Mouse (Mus musculus) liver, adult 2 months (tissue): ENCODE data around the gene St8sia2. TPM values are rescaled to one million over a fixed set of nuclear protein-coding genes. Genes with fewer than 3 reads are reported as not detected.

Experiments used
- DNase-seq: peaks from one replicate; pipeline ENCODE4 v3.0.0-alpha.2; 2011; ENCODE audit warnings: low read depth, low spot score; ENCODE audit errors: extremely low read depth
- H3K27ac ChIP-seq: fragments of 200-500 bp; replicated peaks from 2 replicates; pipeline ENCODE4 v1.5.1; 2012; ENCODE audit warnings: low read depth, mild to moderate bottlenecking, control low read depth, inconsistent platforms, low read length; ENCODE audit not compliant: insufficient read depth
- H3K27me3 ChIP-seq: fragments of 200-500 bp; 2 replicates; pipeline ENCODE4 v1.6.1; 2012; ENCODE audit warnings: mild to moderate bottlenecking, moderate library complexity, low read length, inconsistent platforms; ENCODE audit not compliant: control insufficient read depth, insufficient read depth
- H3K36me3 ChIP-seq: fragments of 200-500 bp; 2 replicates; pipeline ENCODE4 v1.6.1; 2012; ENCODE audit warnings: low read length, inconsistent platforms; ENCODE audit not compliant: control insufficient read depth, insufficient read depth
- H3K4me1 ChIP-seq: fragments of 200-500 bp; 2 replicates; pipeline ENCODE4 v1.6.1; 2011; ENCODE audit warnings: low read length; ENCODE audit not compliant: control insufficient read depth, insufficient read depth
- H3K4me3 ChIP-seq: fragments of 200-500 bp; 2 replicates; pipeline ENCODE4 v1.5.1; 2011; ENCODE audit warnings: low read depth, mild to moderate bottlenecking, control low read depth, low read length, moderate library complexity; ENCODE audit not compliant: insufficient read depth
- H3K79me2 ChIP-seq: fragments of 200-500 bp; 2 replicates; pipeline ENCODE4 v1.6.1; 2012; ENCODE audit warnings: inconsistent platforms, mild to moderate bottlenecking, low read length, moderate library complexity; ENCODE audit not compliant: control insufficient read depth, insufficient read depth
- H3K9ac ChIP-seq: fragments of 200-500 bp; 2 replicates; pipeline ENCODE4 v1.6.1; 2012; ENCODE audit warnings: low read depth, mild to moderate bottlenecking, control low read depth, inconsistent platforms, low read length
- CTCF ChIP-seq: fragments of 200-500 bp; IDR thresholded peaks from 2 replicates; pipeline ENCODE4 v1.5.1; 2011; ENCODE audit warnings: low read depth, low read length, control low read depth
- POLR2A ChIP-seq: fragments of 200-500 bp; IDR thresholded peaks from 2 replicates; pipeline ENCODE4 v1.6.1; 2011; ENCODE audit warnings: low read length, control low read depth; ENCODE audit not compliant: insufficient read depth; ENCODE audit errors: extremely low read depth
- WGBS: fragments of 180-500 bp; shearing (Covaris S2); methylation state at CpG from one replicate; pipeline ENCODE4 v1.1.7; 2018; 5-methylcytosine and 5-hydroxymethylcytosine counted together
- polyA plus RNA-seq: library from polyadenylated mRNA; depleted of rRNA; stranded (reverse); fragments of >200 nt; gene quantifications from 2 replicates; pipeline ENCODE4 v1.2.3, GENCODE M21; 2012
- total RNA-seq: library from RNA; depleted of rRNA; stranded (reverse); fragments of >200 nt; gene quantifications from 2 replicates; pipeline ENCODE4 v1.2.3, GENCODE M21; 2014

The St8sia2 gene
- total and polyA plus RNA-seq, 2 experiments = 0.02 TPM; not detected in 1

DNA sequence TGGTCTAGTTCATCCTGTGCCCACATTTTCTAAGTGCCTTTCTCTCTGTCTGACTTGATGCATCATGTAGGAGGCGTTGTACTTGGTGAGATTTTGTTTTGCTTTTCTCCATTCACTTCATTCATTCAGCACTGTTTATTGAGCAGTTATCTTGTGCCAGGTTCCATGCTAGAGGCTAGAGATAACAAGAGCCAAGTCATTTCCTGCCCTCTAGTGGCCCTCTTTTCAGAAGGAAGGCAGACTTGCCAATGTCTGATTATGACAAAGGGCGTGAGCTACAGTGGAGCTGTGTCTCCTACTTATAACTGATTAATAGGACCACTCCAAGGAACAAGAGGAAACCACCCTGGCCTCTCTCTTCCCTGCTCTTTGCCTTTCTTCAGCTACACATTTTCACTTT, 3.1 kb upstream of the St8sia2 start:
- Histone ChIP-seq H3K27me3 (peaks cover 13% of the 10 kb centered on the region; the same call in 1 of the 2 replicates), H3K9ac (no peak overlapping the region), H3K79me2 (no peaks in the 10 kb centered on the region), H3K4me1 (no peaks in the 10 kb centered on the region), H3K36me3 (no peaks in the 10 kb centered on the region), H3K27ac (no peak overlapping the region), H3K4me3 (no peak overlapping the region)
- DNase-seq = no peak
- 64% methylated on average over 2 of the region's 2 CpGs for WGBS
- TF ChIP-seq POLR2A (no peak), CTCF (no peak)

DNA sequence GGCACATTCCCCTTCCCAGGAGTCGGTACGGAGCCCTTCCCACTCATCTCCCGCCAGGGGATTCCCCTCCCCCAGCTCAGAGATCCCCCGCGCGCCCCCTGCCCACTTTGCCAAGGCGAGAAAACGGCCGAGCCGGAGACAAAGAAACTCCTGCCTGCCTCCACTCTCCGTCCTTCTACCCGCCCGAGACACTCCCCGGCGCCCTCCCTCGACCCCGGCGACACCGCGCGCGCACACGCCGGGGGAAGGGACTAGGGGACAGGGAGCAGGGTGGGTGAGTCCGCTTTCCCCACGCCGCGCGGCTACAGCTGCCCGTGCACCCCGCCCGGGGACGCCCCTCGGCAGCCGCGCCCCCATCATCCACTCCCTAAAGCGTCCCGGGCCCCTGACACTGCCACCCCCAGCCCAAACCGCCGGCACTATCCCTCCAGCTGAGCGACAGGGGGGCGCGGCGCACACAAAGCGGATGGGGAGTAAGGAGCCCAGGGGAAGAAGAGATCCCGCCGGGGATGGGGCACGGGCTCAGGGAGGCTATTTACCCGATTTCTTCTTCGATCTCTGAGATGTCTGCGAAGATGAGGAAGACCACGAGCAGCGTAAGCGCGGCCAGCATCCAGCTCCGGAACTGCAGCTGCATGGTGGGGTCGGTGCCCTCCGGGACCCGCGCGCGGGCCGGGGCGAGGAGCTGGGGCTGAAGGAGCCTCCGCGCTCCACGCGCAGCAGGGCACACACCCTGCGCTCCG, 461 bp downstream of the St8sia2 start:
- Histone ChIP-seq H3K4me1 (no peaks in the 10 kb centered on the region), H3K27me3 (peaks cover 13% of the 10 kb centered on the region; the same call in 1 of the 2 replicates), H3K4me3 (peak overlapping the region; percentile 51; the same call in 1 of the 2 replicates), H3K36me3 (no peaks in the 10 kb centered on the region), H3K9ac (peak overlapping the region; percentile 58; the same call in 1 of the 2 replicates), H3K27ac (no peak overlapping the region), H3K79me2 (no peaks in the 10 kb centered on the region)
- 2% methylated on average over 65 of the region's 70 CpGs for WGBS
- no peak for DNase-seq
- TF ChIP-seq POLR2A (no peak), CTCF (no peak)

DNA sequence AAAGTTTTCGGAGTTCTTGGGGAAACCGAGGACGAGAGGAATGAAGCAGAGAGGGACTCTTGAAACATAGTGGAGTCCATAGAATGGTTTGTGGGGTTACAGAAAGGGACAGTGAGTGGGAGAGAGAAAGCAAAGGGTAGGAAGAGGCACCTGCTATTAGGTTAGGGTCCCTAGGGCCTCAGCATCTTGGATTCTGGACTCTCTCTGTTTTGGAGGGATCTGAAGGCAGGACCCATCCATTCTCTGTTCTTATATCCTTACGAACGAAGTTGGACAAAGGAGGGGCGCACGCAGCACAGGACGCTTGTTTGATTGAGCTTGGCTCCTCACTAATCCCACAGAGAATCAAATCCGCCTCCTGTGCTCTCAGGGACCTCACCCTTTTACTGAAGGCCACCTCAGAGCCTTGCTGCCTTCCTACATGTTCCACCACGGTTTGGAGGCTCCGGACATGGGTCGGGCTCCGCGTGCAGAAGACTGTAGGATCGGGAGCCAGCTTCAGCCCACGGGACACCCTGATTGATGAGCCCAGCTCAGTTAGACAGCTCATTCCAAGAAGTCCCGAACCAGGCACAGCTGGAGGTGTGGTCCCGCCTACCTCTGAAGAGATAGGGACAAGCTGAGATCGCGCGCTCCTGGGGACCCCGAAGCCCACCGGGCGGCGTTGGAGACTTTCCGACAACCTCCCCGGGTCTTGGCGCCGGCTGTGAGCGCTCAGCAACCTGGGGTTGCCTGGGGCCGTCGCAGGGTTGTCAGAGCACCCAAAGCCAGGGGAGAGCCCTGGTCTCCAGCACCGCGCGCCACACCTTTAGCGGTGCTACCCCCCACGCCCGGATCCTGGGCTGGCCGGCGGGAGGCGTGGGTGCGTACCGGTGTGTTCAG, 1.3 kb downstream of the St8sia2 start:
- no peak overlapping the region for H3K27ac ChIP-seq
- no peaks in the 10 kb centered on the region for H3K79me2 ChIP-seq
- H3K36me3 ChIP-seq = no peaks in the 10 kb centered on the region
- no peak for DNase-seq
- no peak overlapping the region for H3K9ac ChIP-seq
- H3K27me3 ChIP-seq = peaks cover 13% of the 10 kb centered on the region; the same call in 1 of the 2 replicates
- WGBS = 5% methylated on average over 43 of the region's 43 CpGs
- TF ChIP-seq POLR2A = no peak
- TF ChIP-seq CTCF = no peak
- H3K4me1 ChIP-seq = no peaks in the 10 kb centered on the region
- peak overlapping the region; percentile 51; the same call in 1 of the 2 replicates for H3K4me3 ChIP-seq

DNA sequence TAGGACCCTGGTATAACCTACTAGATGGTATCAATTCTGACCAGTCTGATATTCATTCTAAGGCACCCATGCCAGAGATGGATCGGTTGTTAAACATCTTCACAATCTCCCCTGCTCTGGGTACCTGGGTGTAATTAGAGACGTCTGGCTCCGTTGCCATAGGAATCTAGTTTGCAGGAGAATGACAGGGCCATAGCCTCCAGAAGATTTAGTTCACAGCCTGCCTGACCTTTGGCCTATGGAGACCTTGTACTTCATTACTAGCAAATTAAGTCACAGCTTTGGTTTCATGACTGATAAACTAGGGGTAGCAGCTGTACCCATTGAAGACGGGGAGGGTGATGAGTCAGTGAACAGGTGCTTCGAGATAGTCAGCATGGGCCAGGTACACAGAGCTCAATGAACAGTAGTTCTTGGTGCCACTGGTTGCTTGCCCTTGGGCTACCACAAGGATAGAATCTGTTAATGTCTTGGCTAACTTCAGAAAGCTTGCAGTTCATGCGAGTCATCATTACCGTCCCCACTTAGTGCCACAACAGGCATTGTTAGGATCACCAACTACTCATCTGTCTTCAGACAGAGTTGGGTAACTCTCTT, 4.4 kb downstream of the St8sia2 start:
- TF ChIP-seq POLR2A = no peak
- TF ChIP-seq CTCF = no peak
- Histone ChIP-seq H3K9ac (no peak overlapping the region), H3K4me3 (no peak overlapping the region), H3K79me2 (no peaks in the 10 kb centered on the region), H3K27me3 (peaks cover 14% of the 10 kb centered on the region; the same call in 1 of the 2 replicates), H3K27ac (no peak overlapping the region), H3K36me3 (no peaks in the 10 kb centered on the region), H3K4me1 (no peaks in the 10 kb centered on the region)
- no peak for DNase-seq
- 56% methylated on average over 7 of the region's 7 CpGs for WGBS

DNA sequence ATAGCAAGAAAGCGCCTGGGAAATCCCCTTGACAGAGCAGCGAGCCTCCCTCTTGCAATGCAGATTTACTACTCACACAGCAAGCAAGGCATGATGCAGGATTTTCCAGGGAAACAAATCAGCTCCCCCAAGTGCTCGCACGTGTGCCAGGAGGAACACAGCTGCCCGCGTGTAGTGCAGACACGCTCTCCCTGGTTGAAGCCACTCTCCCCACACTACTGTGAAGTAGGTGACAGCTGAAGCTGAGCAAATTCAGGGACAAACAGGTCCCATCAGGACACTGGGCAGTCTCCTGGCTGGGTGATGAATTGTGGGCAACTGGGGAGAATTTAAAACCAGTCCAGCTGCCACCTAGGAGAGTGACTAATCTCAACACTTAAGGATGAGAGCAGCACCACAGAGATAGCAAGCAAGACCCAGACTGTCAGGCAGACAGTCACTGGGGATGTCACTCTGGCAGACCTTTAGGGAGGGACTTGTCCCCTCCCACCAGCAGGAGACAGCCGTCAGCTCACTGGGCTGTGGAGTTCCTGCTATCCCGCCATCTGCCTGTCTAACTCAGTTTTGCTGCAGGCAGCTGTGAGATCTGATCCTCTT, 6.6 kb downstream of the St8sia2 start:
- Histone ChIP-seq H3K9ac (no peak overlapping the region), H3K27ac (no peak overlapping the region), H3K36me3 (no peaks in the 10 kb centered on the region), H3K4me1 (no peaks in the 10 kb centered on the region), H3K79me2 (no peaks in the 10 kb centered on the region), H3K27me3 (0 out of 2 replicates have a peak, but pooled peaks cover 2% of the 10 kb centered on the region), H3K4me3 (no peak overlapping the region)
- no peak for DNase-seq
- WGBS = 16% methylated on average over 9 of the region's 9 CpGs
- TF ChIP-seq POLR2A (no peak), CTCF (no peak)
